In the genomic region with DNA sequence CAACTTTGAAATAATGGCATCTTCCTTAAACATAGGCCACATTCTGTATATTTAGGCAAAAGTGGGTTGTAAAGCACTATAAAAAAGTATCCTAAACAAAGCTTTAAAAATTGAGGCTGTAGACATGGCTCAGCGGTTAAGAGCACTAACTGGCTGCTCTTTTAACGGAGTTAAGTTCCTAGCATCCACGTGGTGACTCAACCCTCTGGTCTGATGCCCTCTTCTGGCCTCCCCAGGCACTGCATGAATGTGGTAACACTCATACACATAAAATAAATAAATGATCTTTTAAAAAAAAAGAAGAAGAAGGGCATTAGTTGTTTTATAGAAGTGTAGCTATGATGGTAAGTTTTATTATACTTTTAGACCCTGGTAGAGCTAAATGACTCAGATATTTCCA, we compare ENCODE assay signal across 8 mouse cellular contexts. TPM values are rescaled to one million over a fixed set of nuclear protein-coding genes. Genes with fewer than 3 reads are reported as not detected.
A peak's percentile ranks its signal among the peaks of the same experiment; 100 is the strongest.
DNase-seq lines count a peak whose midpoint lies in the region; ATAC-seq lines count a peak whose summit lies in the region.

No protein-coding gene starts in this region.

- DNase-seq in heart, postnatal 10 days = peak; percentile 44 to 74
- DNase-seq in heart, adult 11 months = no peak
- DNase-seq in 3T3-L1 (ENCODE audit: low read depth, low spot score) (peak; percentile 69), MEL-GATA-1-ER (ENCODE audit: extremely low read depth, low read depth) (peak; percentile 32)
- peak; percentile 53 to 61 for DNase-seq in cerebellum, postnatal 36 days
- DNase-seq in kidney, postnatal 14 days = peak; percentile 59
- peak; percentile 86 for DNase-seq in thymus, postnatal 4 days

- intact Hi-C loops in heart, postnatal 10 days (cut with DNase I) = loop anchor here (2.0 kb wide), 1 partner anchor 188 kb away; no protein-coding TSS in a partner anchor

- ATAC-seq in monocyte, adult 5-6 weeks (replicated peaks; ENCODE audit: insufficient number of reproducible peaks, low FRiP score, low TSS enrichment, poor library complexity, severe bottlenecking) = peak; percentile 86

RNA-seq across cellular contexts. Expression of a gene that starts 7.6 kb away (rescaled TPM):
- 10 to 100 TPM; 28.6 to 52.8 TPM for total RNA-seq in heart, postnatal 10 days (2021)
- 32.6 to 76.0 TPM (median 65.6 TPM) in 3 replicates for total RNA-seq in monocyte, adult 5-6 weeks (2017)
